Mouse (Mus musculus) liver, adult 2 months (tissue): ENCODE results near the gene Olfr1053.

Source experiments
- CTCF ChIP-seq: fragments of 200-500 bp; IDR thresholded peaks from 2 replicates; pipeline ENCODE4 v1.5.1; 2011; ENCODE audit warnings: low read depth, low read length, control low read depth
- POLR2A ChIP-seq: fragments of 200-500 bp; IDR thresholded peaks from 2 replicates; pipeline ENCODE4 v1.6.1; 2011; ENCODE audit warnings: low read length, control low read depth; ENCODE audit not compliant: insufficient read depth; ENCODE audit errors: extremely low read depth

DNA sequence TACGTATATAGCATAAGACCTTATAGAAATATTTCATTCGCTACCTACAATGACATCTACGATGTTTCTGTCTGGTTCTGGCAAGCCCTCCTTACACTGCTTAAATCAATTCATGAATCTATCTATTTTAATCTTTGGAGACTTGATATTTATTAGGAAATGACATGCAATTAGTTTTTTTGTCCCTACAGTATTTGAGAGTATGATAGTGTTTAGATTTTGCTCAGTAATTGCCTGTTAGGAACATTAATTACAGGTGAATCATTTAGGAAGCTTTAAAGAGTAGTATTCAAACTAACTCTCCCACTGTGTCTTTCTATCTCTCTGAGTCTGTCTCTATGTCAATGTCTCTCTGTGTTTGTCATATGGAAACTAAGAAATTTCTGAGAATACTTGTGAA, 20.2 kb upstream of the Olfr1053 start, which contains the start of gene Olfr1054:
- TF ChIP-seq POLR2A (no peak), CTCF (no peak)
